Mouse (Mus musculus) hindbrain, embryonic 11.5 days (tissue): ENCODE results near the gene Gm21992. TPM values are rescaled to one million over a fixed set of nuclear protein-coding genes. Genes with fewer than 3 reads are reported as not detected.

ENCODE experiments used
- ATAC-seq: fragments of 200-750 bp; cut with Nextera tagmentation; 2 replicates; pipeline ENCODE4 v1.8.0; 2017; ENCODE audit warnings: mild to moderate bottlenecking, moderate TSS enrichment, moderate library complexity; ENCODE audit not compliant: low FRiP score
- DNase-seq: peaks from one replicate; pipeline ENCODE4 v3.0.0-alpha.2; 2015; ENCODE audit warnings: low spot score
- H3K27ac ChIP-seq: fragments of 300-500 bp; sonication (generic); 2 replicates; pipeline ENCODE4 v1.5.1; 2014; ENCODE audit warnings: mild to moderate bottlenecking, low read depth, low read length
- H3K27me3 ChIP-seq: fragments of 300-500 bp; sonication (generic); 2 replicates; pipeline ENCODE4 v1.6.1; 2014; ENCODE audit warnings: mild to moderate bottlenecking, low read length, moderate library complexity, mixed read lengths; ENCODE audit not compliant: control insufficient read depth, insufficient read depth
- H3K36me3 ChIP-seq: fragments of 300-500 bp; sonication (generic); 2 replicates; pipeline ENCODE4 v1.6.1; 2014; ENCODE audit warnings: mild to moderate bottlenecking, low read length, moderate library complexity, mixed read lengths; ENCODE audit not compliant: control insufficient read depth, insufficient read depth
- H3K4me1 ChIP-seq: fragments of 300-500 bp; sonication (generic); replicated peaks from 2 replicates; pipeline ENCODE4 v1.6.1; 2014; ENCODE audit warnings: low read length, mixed read lengths; ENCODE audit not compliant: control insufficient read depth, insufficient read depth
- H3K4me2 ChIP-seq: fragments of 300-500 bp; sonication (generic); replicated peaks from 2 replicates; pipeline ENCODE4 v1.6.1; 2014; ENCODE audit warnings: mild to moderate bottlenecking, low read depth, low read length
- H3K4me3 ChIP-seq: fragments of 300-500 bp; sonication (generic); 2 replicates; pipeline ENCODE4 v1.5.1; 2014; ENCODE audit warnings: low read depth, low read length
- H3K9ac ChIP-seq: fragments of 300-500 bp; sonication (generic); 2 replicates; pipeline ENCODE4 v1.6.1; 2014; ENCODE audit warnings: low read depth, low read length
- H3K9me3 ChIP-seq: fragments of 300-500 bp; sonication (generic); 2 replicates; pipeline ENCODE4 v1.6.1; 2016; ENCODE audit warnings: low read length; ENCODE audit not compliant: control insufficient read depth
- WGBS: fragments of 180-500 bp; shearing (Covaris S2); extraction: QIAGEN DNeasy Blood & Tissue Kit; methylation state at CpG from one replicate; pipeline ENCODE4 v1.1.7; 2014; 5-methylcytosine and 5-hydroxymethylcytosine counted together
- polyA plus RNA-seq: library from polyadenylated mRNA; unstranded; fragments of >200 nt; fragmentation: Nextera tagmentation; extraction: Ambion mirVana; gene quantifications from 2 replicates; pipeline ENCODE4 v1.2.1, GENCODE M21; 2014

Gm21992 gene
- polyA plus RNA-seq, 1 experiment from 2014 or later: 37.1 TPM

GRCm38 (mm10) chr19:4803283-4803682 lies 8.1 kb downstream of the Gm21992 start:
- peaks cover 12% of the 10 kb centered on the region for H3K36me3 ChIP-seq
- no peaks in the 10 kb centered on the region for H3K27me3 ChIP-seq
- ATAC-seq (no peak), DNase-seq (no peak)
- no peaks in the 10 kb centered on the region for H3K9me3 ChIP-seq
- no peak overlapping the region for H3K4me3 ChIP-seq
- no peak overlapping the region for H3K9ac ChIP-seq
- whole genome bisulfite sequencing: 78% methylated on average over 10 of the region's 10 CpGs
- H3K4me1 ChIP-seq: no peaks in the 10 kb centered on the region
- H3K4me2 ChIP-seq: no peak overlapping the region
- no peak overlapping the region for H3K27ac ChIP-seq

GRCm38 (mm10) chr19:4802691-4803091 lies 8.7 kb downstream of the Gm21992 start:
- no peak overlapping the region for H3K4me3 ChIP-seq
- no peaks in the 10 kb centered on the region for H3K27me3 ChIP-seq
- H3K9me3 ChIP-seq: no peaks in the 10 kb centered on the region
- DNase-seq (no peak), ATAC-seq (no peak)
- H3K9ac ChIP-seq: no peak overlapping the region
- no peaks in the 10 kb centered on the region for H3K4me1 ChIP-seq
- no peak overlapping the region for H3K4me2 ChIP-seq
- H3K36me3 ChIP-seq: peaks cover 12% of the 10 kb centered on the region
- 92% methylated on average over 7 of the region's 7 CpGs for WGBS
- no peak overlapping the region for H3K27ac ChIP-seq

- Histone ChIP-seq H3K27ac (no peak overlapping the region), H3K4me2 (no peak overlapping the region), H3K9ac (no peak overlapping the region), H3K9me3 (no peaks in the 10 kb centered on the region), H3K4me1 (no peaks in the 10 kb centered on the region), H3K27me3 (no peaks in the 10 kb centered on the region), H3K36me3 (peaks cover 12% of the 10 kb centered on the region), H3K4me3 (no peak overlapping the region)
- WGBS: 91% methylated on average over 5 of the region's 5 CpGs
- no peak for DNase-seq
- ATAC-seq: no peak
These were observed 12.3 kb downstream of the Gm21992 start for GRCm38 (mm10) chr19:4799083-4799482.

- Histone ChIP-seq H3K36me3 (peaks cover 12% of the 10 kb centered on the region), H3K4me1 (no peaks in the 10 kb centered on the region), H3K9ac (no peak overlapping the region)
These were observed 13.6 kb downstream of the Gm21992 start for GRCm38 (mm10) chr19:4797846-4798245.

GRCm38 (mm10) chr19:4795929-4796328 lies 15.5 kb downstream of the Gm21992 start:
- H3K27me3 ChIP-seq: no peaks in the 10 kb centered on the region
- DNase-seq (no peak), ATAC-seq (no peak)
- H3K36me3 ChIP-seq: peaks cover under 1% of the 10 kb centered on the region
- H3K4me1 ChIP-seq: peaks cover 6% of the 10 kb centered on the region
- no peak overlapping the region for H3K4me2 ChIP-seq
- no peaks in the 10 kb centered on the region for H3K9me3 ChIP-seq
- no peak overlapping the region for H3K4me3 ChIP-seq
- H3K9ac ChIP-seq: no peak overlapping the region
- 71% methylated on average over 1 of the region's 1 CpGs for WGBS
- no peak overlapping the region for H3K27ac ChIP-seq

More at GRCm38 (mm10) chr19:4797846-4798245, 13.6 kb downstream of the Gm21992 start:
- H3K4me2 ChIP-seq: no peak overlapping the region
- no peaks in the 10 kb centered on the region for H3K9me3 ChIP-seq
- DNase-seq: no peak
- WGBS: 98% methylated on average over 2 of the region's 2 CpGs
- no peak overlapping the region for H3K27ac ChIP-seq
- no peaks in the 10 kb centered on the region for H3K27me3 ChIP-seq
- no peak for ATAC-seq
- no peak overlapping the region for H3K4me3 ChIP-seq

- no peaks in the 10 kb centered on the region for H3K36me3 ChIP-seq
- H3K9me3 ChIP-seq: no peaks in the 10 kb centered on the region
- peak within 1 kb of the TSS; percentile 82 for H3K4me3 ChIP-seq
- H3K27me3 ChIP-seq: no peaks in the 10 kb centered on the region
- H3K4me1 ChIP-seq: peaks cover 8% of the 10 kb centered on the region
- peak within 1 kb of the TSS; percentile 54 for H3K27ac ChIP-seq
- peak within 1 kb of the TSS; percentile 71 for H3K9ac ChIP-seq
- under 1% methylated on average over 31 of the region's 31 CpGs for WGBS
- ATAC-seq (peak; percentile 99), DNase-seq (peak; percentile 96)
- H3K4me2 ChIP-seq: peak within 1 kb of the TSS; percentile 68
These were observed 17.5 kb downstream of the Gm21992 start, which contains the start of gene Rbm4 for GRCm38 (mm10) chr19:4793831-4794422. Rbm4 (minus strand) TSS chr19:4793901.

- H3K4me3 ChIP-seq: peak overlapping the region; percentile 82
- WGBS: 2% methylated on average over 16 of the region's 16 CpGs
- H3K4me1 ChIP-seq: peaks cover 8% of the 10 kb centered on the region
- no peaks in the 10 kb centered on the region for H3K27me3 ChIP-seq
- peak overlapping the region; percentile 68 for H3K4me2 ChIP-seq
- H3K9me3 ChIP-seq: no peaks in the 10 kb centered on the region
- DNase-seq (no peak), ATAC-seq (peak; percentile 55)
- H3K27ac ChIP-seq: peak overlapping the region; percentile 54
- peak overlapping the region; percentile 71 for H3K9ac ChIP-seq
- no peaks in the 10 kb centered on the region for H3K36me3 ChIP-seq
These were observed 18.1 kb downstream of the Gm21992 start for GRCm38 (mm10) chr19:4793281-4793830.

- WGBS: 93% methylated on average over 2 of the region's 2 CpGs
- H3K4me3 ChIP-seq: no peak overlapping the region
- no peak for ATAC-seq
- H3K4me2 ChIP-seq: no peak overlapping the region
- H3K36me3 ChIP-seq: peaks cover 10% of the 10 kb centered on the region
- H3K27ac ChIP-seq: no peak overlapping the region
- H3K27me3 ChIP-seq: no peaks in the 10 kb centered on the region
- peaks cover 4% of the 10 kb centered on the region for H3K4me1 ChIP-seq
- H3K9me3 ChIP-seq: no peaks in the 10 kb centered on the region
- no peak overlapping the region for H3K9ac ChIP-seq
- DNase-seq: no peak
These were observed 25.1 kb downstream of the Gm21992 start for GRCm38 (mm10) chr19:4786313-4786712.

- ATAC-seq: no peak
- WGBS: 93% methylated on average over 7 of the region's 7 CpGs
- no peak overlapping the region for H3K4me3 ChIP-seq
These were observed 26.2 kb downstream of the Gm21992 start for GRCm38 (mm10) chr19:4785206-4785605.

More at GRCm38 (mm10) chr19:4785206-4785605, 26.2 kb downstream of the Gm21992 start:
- H3K27me3 ChIP-seq: no peaks in the 10 kb centered on the region
- no peak overlapping the region for H3K27ac ChIP-seq
- H3K4me1 ChIP-seq: no peaks in the 10 kb centered on the region
- H3K36me3 ChIP-seq: peaks cover 10% of the 10 kb centered on the region
- H3K4me2 ChIP-seq: no peak overlapping the region
- no peak for DNase-seq
- no peaks in the 10 kb centered on the region for H3K9me3 ChIP-seq
- H3K9ac ChIP-seq: no peak overlapping the region
